Mouse (Mus musculus): ENCODE data around the gene Olfr224.
"Not testable (repeated sequence)": the region's sequence is repeated elsewhere in the genome, so short reads cannot be mapped to it uniquely, and the experiment has no call there.

Gene Olfr224

GRCm38 (mm10) chr11:58570405-58570804, at the start of gene Olfr224:
Gene Olfr224, minus strand, starts transcription at chr11:58570553.
- no peak for DNase-seq

GRCm38 (mm10) chr11:58618793-58619192, 48.4 kb upstream of the Olfr224 start:
- DNase-seq, result no peak

- DNase-seq, result no peak
Measured at GRCm38 (mm10) chr11:58618369-58618768, 48.0 kb upstream of the Olfr224 start.

GRCm38 (mm10) chr11:58615975-58616374, 45.6 kb upstream of the Olfr224 start, which contains the start of gene 2210407C18Rik:
Gene 2210407C18Rik, minus strand, starts transcription at chr11:58616075.
- DNase-seq, result no peak

GRCm38 (mm10) chr11:58614526-58614925, 44.2 kb upstream of the Olfr224 start:
- peak; percentile 35 for DNase-seq

- DNase-seq, result no peak
Measured at GRCm38 (mm10) chr11:58613359-58613758, 43.0 kb upstream of the Olfr224 start.

- DNase-seq, result peak; percentile 15
Measured at GRCm38 (mm10) chr11:58607030-58607429, 36.7 kb upstream of the Olfr224 start.

- DNase-seq, result no peak
Measured at GRCm38 (mm10) chr11:58606177-58606919, 36.0 kb upstream of the Olfr224 start.

GRCm38 (mm10) chr11:58605228-58605627, 34.9 kb upstream of the Olfr224 start:
- no peak for DNase-seq

GRCm38 (mm10) chr11:58604688-58605087, 34.3 kb upstream of the Olfr224 start:
- DNase-seq, result peak; percentile 3

- no peak for DNase-seq
Measured at GRCm38 (mm10) chr11:58602800-58603560, 32.6 kb upstream of the Olfr224 start.

GRCm38 (mm10) chr11:58602062-58602461, 31.7 kb upstream of the Olfr224 start:
- DNase-seq, result no peak

GRCm38 (mm10) chr11:58597837-58598236, 27.5 kb upstream of the Olfr224 start:
- no peak for DNase-seq

GRCm38 (mm10) chr11:58594814-58595213, 24.5 kb upstream of the Olfr224 start, which contains the start of gene Olfr324:
Gene Olfr324, plus strand, starts transcription at chr11:58595114.
- DNase-seq, result no peak

GRCm38 (mm10) chr11:58588620-58589250, 18.4 kb upstream of the Olfr224 start:
- DNase-seq, result no peak

GRCm38 (mm10) chr11:58587898-58588348, 17.6 kb upstream of the Olfr224 start:
- peak; percentile 29 for DNase-seq

GRCm38 (mm10) chr11:58578636-58579035, 8.3 kb upstream of the Olfr224 start:
- no peak for DNase-seq

- no peak for DNase-seq
Measured at GRCm38 (mm10) chr11:58577430-58577829, 7.1 kb upstream of the Olfr224 start, which contains the start of gene Olfr325. Gene Olfr325, plus strand, starts transcription at chr11:58577730.

GRCm38 (mm10) chr11:58555536-58555935, 14.8 kb downstream of the Olfr224 start, which contains the start of gene Olfr328:
Gene Olfr328, minus strand, starts transcription at chr11:58555636.
- DNase-seq, result no peak

- DNase-seq, result no peak
Measured at GRCm38 (mm10) chr11:58546322-58546721, 24.0 kb downstream of the Olfr224 start, which contains the start of gene Olfr329-ps. Gene Olfr329-ps, minus strand, starts transcription at chr11:58546422.

- DNase-seq, result not testable (repeated sequence)
Measured at GRCm38 (mm10) chr11:58534736-58535135, 35.6 kb downstream of the Olfr224 start, which contains the start of gene Olfr330. Gene Olfr330, minus strand, starts transcription at chr11:58534836.

- peak; percentile 11 for DNase-seq
Measured at GRCm38 (mm10) chr11:58519756-58520155, 50.6 kb downstream of the Olfr224 start.

GRCm38 (mm10) chr11:58518916-58519315, 51.4 kb downstream of the Olfr224 start:
- peak; percentile 22 for DNase-seq

Data from kidney, adult 9 months (tissue).